8 mouse cellular contexts compared by ENCODE assay signal in the genomic region with DNA sequence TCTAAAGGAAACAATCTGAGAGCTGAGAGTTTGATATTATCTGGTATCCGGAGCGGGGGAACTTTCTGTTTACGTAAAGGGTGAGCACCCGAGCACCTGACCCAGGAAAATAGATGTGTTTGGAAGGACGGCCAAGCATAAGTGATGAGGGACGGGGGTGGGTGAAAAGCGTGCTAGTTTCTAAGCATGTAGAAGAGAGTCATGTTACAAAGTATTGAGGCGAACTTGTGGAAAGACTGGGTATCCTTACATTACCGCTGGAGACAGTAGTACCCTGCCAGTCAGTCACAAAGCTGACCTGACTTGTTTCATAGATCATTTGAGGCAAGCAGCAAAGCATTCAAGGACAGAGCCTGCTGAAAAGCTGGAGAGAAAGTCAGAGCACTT. TPM values are rescaled to one million over a fixed set of nuclear protein-coding genes. Genes with fewer than 3 reads are reported as not detected.
DNase-seq lines count a peak whose midpoint lies in the region; ATAC-seq and TF ChIP-seq lines count a peak whose summit lies in the region.

No protein-coding gene starts in this region.

- peak overlapping the region; percentile 67 for H3K4me2 ChIP-seq in forebrain, embryonic 11.5 days (ENCODE audit: low read depth, low read length, severe bottlenecking)
- H3K4me2 ChIP-seq in liver, embryonic 15.5 days: peak overlapping the region; percentile 90

- H3K9me3 ChIP-seq in forebrain, embryonic 11.5 days (ENCODE audit: control insufficient read depth, low read length): no peaks in the 10 kb centered on the region
- no peaks in the 10 kb centered on the region for H3K9me3 ChIP-seq in liver, embryonic 15.5 days (replicated peaks)

- peak overlapping the region; percentile 83 for H3K27ac ChIP-seq in cerebellum, adult 2 months (ENCODE audit: insufficient read depth, low read length)
- H3K27ac ChIP-seq in forebrain, embryonic 11.5 days (ENCODE audit: low read depth, low read length): peak overlapping the region; percentile 97; the same call in 1 of the 2 replicates
- peak overlapping the region; percentile 88 for H3K27ac ChIP-seq in liver, embryonic 15.5 days (replicated peaks)

- WGBS in cerebellum, adult 2 months: under 1% methylated on average over 9 of the region's 9 CpGs
- under 1% methylated on average over 9 of the region's 9 CpGs for WGBS in forebrain, embryonic 11.5 days
- WGBS in liver, embryonic 15.5 days (ENCODE audit: insufficient replicate concordance): under 1% methylated on average over 9 of the region's 9 CpGs

- peaks cover 3% of the 10 kb centered on the region; the same call in 1 of the 2 replicates for H3K4me1 ChIP-seq in cerebellum, adult 2 months (ENCODE audit: control insufficient read depth, insufficient read depth, low read length)
- peaks cover 6% of the 10 kb centered on the region; the same call in 1 of the 2 replicates for H3K4me1 ChIP-seq in forebrain, embryonic 11.5 days (replicated peaks; ENCODE audit: control insufficient read depth, insufficient read depth, low read length)
- H3K4me1 ChIP-seq in liver, embryonic 15.5 days (replicated peaks): peaks cover 46% of the 10 kb centered on the region

- no peak for TF ChIP-seq POLR2A in cerebellum, adult 2 months (IDR thresholded peaks at IDR 0.05; ENCODE audit: borderline replicate concordance, insufficient read depth, low read length)

- H3ac ChIP-seq in C2C12 (ENCODE audit: control insufficient read depth, insufficient read length, low read depth): peak overlapping the region; percentile 73

- peak overlapping the region; percentile 98 for H3K9ac ChIP-seq in forebrain, embryonic 11.5 days (ENCODE audit: low read length)
- peak overlapping the region; percentile 96 for H3K9ac ChIP-seq in liver, embryonic 15.5 days

- H3K4me3 ChIP-seq in cerebellum, adult 2 months (replicated peaks; ENCODE audit: insufficient read depth, low read depth, low read length): peak overlapping the region; percentile 76
- peak overlapping the region; percentile 53 for H3K4me3 ChIP-seq in C2C12 (ENCODE audit: insufficient read depth, poor library complexity, severe bottlenecking)
- H3K4me3 ChIP-seq in forebrain, embryonic 11.5 days (ENCODE audit: low read depth, low read length): peak overlapping the region; percentile 78
- H3K4me3 ChIP-seq in liver, embryonic 15.5 days (replicated peaks): peak overlapping the region; percentile 96

- H3K27me3 ChIP-seq in cerebellum, adult 2 months (ENCODE audit: control insufficient read depth, insufficient read depth, low read length): no peaks in the 10 kb centered on the region
- no peaks in the 10 kb centered on the region for H3K27me3 ChIP-seq in C2C12 (ENCODE audit: control insufficient read depth, insufficient read depth, insufficient read length)
- H3K27me3 ChIP-seq in forebrain, embryonic 11.5 days (ENCODE audit: control insufficient read depth, insufficient read depth, low read length): no peaks in the 10 kb centered on the region
- H3K27me3 ChIP-seq in liver, embryonic 15.5 days: no peaks in the 10 kb centered on the region

- TF ChIP-seq CTCF in cerebellum, adult 2 months (IDR thresholded peaks at IDR 0.05; ENCODE audit: borderline replicate concordance, insufficient read depth, low read depth, low read length): no peak
- no peak for TF ChIP-seq CTCF in C2C12 (IDR thresholded peaks at IDR 0.05; ENCODE audit: control insufficient read depth, insufficient read depth, insufficient read length)

- ATAC-seq in forebrain, embryonic 11.5 days (replicated peaks; ENCODE audit: low FRiP score): no peak
- ATAC-seq in liver, embryonic 15.5 days (ENCODE audit: insufficient read depth): no peak

- DNase-seq in cerebellum, adult 2 months: no peak
- DNase-seq in cerebellum, adult 8-10 months: no peak
- DNase-seq in forebrain, embryonic 11.5 days (ENCODE audit: low spot score): no peak
- no peak for DNase-seq in urinary bladder, postnatal 25 days (ENCODE audit: low spot score)
- DNase-seq in layer of hippocampus, postnatal 14 days (ENCODE audit: low spot score in 2 of 2): no peak
- DNase-seq in left cerebral cortex, adult 11 months (ENCODE audit: low spot score): no peak

- H3K79me3 ChIP-seq in C2C12 (ENCODE audit: low read depth): peaks cover 7% of the 10 kb centered on the region

- H3K79me2 ChIP-seq in C2C12 (ENCODE audit: control insufficient read depth, insufficient read depth): peaks cover 26% of the 10 kb centered on the region

- H3K36me3 ChIP-seq in C2C12 (ENCODE audit: control insufficient read depth, insufficient read depth): no peaks in the 10 kb centered on the region
- H3K36me3 ChIP-seq in forebrain, embryonic 11.5 days (ENCODE audit: control insufficient read depth, insufficient read depth, low read length): no peaks in the 10 kb centered on the region
- H3K36me3 ChIP-seq in liver, embryonic 15.5 days (replicated peaks): 0 out of 2 replicates have a peak, but pooled peaks cover 6% of the 10 kb centered on the region

TF ChIP-seq in C2C12, 6 proteins besides CTCF, POLR2A, EP300 and RAD21:
- no peak for TF ChIP-seq CEBPB (IDR thresholded peaks at IDR 0.05; ENCODE audit: low read depth)
- no peak for TF ChIP-seq MYOD1 (IDR thresholded peaks at IDR 0.05; ENCODE audit: control insufficient read depth, insufficient read length, low read depth)
- no peak for TF ChIP-seq MYOG (IDR thresholded peaks at IDR 0.05; ENCODE audit: control insufficient read depth, extremely low read depth, insufficient read length)
- TF ChIP-seq MAX (IDR thresholded peaks at IDR 0.05): no peak
- no peak for TF ChIP-seq USF1 (IDR thresholded peaks at IDR 0.05; ENCODE audit: low read depth)
- TF ChIP-seq FOSL1 (IDR thresholded peaks at IDR 0.05; ENCODE audit: insufficient read depth, low read length, poor library complexity, severe bottlenecking): no peak
TF ChIP-seq in C2C12: peak in this region for 0.

RNA-seq across cellular contexts. Expression of a gene that starts 0.5 kb away (rescaled TPM):
- 24.4 and 27.1 TPM in 2 replicates for polyA plus RNA-seq in cerebellum, adult 2 months (2012; rRNA removed)
- polyA plus RNA-seq in C2C12 (2012; fragmentation: generic; extraction: Trizol): 9.4 TPM
- polyA plus RNA-seq in forebrain, embryonic 11.5 days (2014; fragmentation: Nextera tagmentation; extraction: Ambion mirVana): 51.4 and 53.2 TPM in 2 replicates
- 17.4 TPM in 2 replicates for polyA plus RNA-seq in liver, embryonic 15.5 days (2015; fragmentation: Nextera tagmentation; extraction: Ambion mirVana)
- 10 to 100 TPM; 28.1 to 28.3 TPM for total RNA-seq in layer of hippocampus, postnatal 14 days (2021)

RNA-seq across cellular contexts. Expression of a gene that starts 0.7 kb away (rescaled TPM):
- polyA plus RNA-seq in cerebellum, adult 2 months (2012; rRNA removed): 189 and 194 TPM in 2 replicates
- 136 TPM for polyA plus RNA-seq in C2C12 (2012; fragmentation: generic; extraction: Trizol)
- polyA plus RNA-seq in forebrain, embryonic 11.5 days (2014; fragmentation: Nextera tagmentation; extraction: Ambion mirVana): 166 and 173 TPM in 2 replicates
- 72.5 and 91.9 TPM in 2 replicates for polyA plus RNA-seq in liver, embryonic 15.5 days (2015; fragmentation: Nextera tagmentation; extraction: Ambion mirVana)
- 100 to 1,000 TPM; 106 TPM for total RNA-seq in layer of hippocampus, postnatal 14 days (2021)
